Mouse (Mus musculus) thymus, postnatal 14 days (tissue): ENCODE data around the gene Tubgcp2.

Source experiments
- DNase-seq: peaks from one replicate; pipeline ENCODE4 v3.0.0; 2021

Gene Tubgcp2

DNA sequence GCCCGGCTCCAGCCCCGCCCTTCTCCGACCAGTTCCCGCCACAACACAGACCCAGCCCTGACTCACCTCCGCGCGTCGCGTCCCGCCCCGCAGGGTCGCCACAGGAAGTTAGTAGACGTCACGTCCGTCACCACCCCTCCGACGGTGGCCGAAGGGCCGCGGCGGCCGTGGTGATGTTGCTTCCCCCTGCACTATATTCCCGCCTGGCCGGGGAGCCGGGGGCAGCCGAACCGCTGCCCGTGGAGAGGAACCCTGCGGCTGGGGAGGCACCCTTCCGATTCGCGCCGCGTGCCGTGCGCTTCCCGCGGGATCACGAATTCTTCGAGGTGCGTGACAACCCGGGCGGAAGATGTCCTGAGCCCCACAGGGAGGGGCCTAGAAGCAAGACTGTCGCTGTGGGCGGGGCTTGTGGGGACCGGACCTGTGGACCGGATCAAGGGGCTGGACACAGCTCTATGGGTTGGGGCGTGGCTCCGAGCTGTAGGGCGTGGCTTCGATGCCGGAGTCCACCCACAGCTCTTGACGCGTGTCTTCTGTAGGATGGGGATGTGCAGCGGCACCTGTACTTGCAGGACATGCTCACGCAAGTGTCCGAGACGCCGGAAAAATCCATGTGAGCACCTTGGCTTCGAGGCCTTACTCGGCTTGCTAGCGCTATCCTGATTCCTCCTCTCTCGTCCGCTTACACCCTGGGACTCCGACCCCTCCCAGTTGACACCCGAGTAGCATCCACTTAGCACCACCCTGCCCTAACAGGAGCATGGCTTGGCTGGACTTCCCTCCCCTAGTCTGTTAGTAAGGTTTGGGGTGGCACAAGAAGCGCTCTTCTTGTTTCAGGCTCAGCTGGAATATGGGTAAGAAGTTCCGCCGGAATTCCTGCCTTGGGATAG is at the start of gene Tubgcp2, which contains the start of gene Zfp511:
TSS of gene Tubgcp2 (minus strand) at position 389 of the 890 bp plus-strand sequence.
TSS of gene Zfp511 (plus strand) at position 111 of the 890 bp plus-strand sequence.
- DNase-seq, result peak; percentile 89

DNA sequence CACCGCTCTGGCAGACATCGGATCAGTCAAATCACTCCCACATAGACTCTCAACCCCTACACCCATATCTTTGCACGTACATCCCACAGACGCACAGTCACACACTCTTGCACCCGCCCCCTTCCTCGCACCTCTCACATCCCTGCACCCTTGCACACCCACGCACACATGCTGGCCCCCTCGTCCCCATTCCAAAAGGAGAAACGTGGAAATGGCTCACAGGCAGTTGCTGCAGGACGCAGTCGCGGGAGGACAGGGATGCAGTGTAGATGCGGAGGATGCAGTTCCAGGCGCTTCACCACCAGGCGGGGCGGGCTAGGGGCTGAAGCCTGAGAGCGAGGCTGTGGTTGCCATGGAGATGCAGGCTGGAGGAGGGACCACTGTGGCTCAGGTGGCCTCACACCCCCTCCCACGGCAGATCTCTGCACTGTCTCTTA is 45.8 kb upstream of the Tubgcp2 start, which contains the start of gene Caly:
TSS of gene Caly (minus strand) at position 307 of the 437 bp plus-strand sequence.
- DNase-seq, result peak; percentile 53

DNA sequence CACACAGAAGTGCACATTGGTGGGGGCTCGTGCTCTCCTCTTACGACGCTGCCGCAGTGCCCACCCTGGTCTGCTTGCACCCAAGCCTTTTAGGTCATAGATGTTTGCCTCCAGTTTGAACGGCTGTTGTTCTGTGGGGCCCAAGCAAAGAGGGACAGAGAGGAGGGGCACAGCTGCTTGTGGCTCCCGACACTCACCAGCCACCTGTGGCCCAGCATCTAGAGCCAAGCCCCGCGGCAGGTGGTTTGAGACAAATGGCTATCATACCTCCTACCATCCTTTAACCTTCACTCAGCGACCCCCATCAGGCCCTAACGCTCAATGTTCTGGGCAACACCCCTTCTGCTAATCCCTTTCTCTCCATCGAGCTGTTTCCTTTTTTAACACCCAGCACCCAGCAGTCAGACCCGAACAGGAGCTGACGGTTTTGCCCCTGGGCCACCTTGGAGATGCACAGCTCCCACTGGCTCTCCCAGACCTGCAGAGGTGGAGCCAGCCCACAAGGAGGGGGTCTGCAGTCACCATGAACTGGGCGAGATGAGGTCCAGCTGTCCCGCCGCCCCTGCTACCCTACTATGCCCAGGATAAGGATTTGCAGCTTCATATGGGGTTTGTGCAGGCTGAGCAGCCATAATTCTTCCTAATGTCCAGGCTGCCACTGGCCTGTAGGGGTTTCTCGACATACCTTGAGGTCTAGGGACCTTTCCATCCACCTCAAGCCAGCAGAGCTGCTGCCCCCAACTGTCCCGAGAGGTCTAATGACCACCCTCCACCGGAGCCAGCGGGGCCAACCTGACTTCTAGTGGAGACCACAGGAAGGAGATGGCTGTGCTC is 45.2 kb upstream of the Tubgcp2 start:
- no peak for DNase-seq

GRCm38 (mm10) chr7:140080503-140081156 is 44.2 kb upstream of the Tubgcp2 start:
- peak; percentile 53 for DNase-seq

DNA sequence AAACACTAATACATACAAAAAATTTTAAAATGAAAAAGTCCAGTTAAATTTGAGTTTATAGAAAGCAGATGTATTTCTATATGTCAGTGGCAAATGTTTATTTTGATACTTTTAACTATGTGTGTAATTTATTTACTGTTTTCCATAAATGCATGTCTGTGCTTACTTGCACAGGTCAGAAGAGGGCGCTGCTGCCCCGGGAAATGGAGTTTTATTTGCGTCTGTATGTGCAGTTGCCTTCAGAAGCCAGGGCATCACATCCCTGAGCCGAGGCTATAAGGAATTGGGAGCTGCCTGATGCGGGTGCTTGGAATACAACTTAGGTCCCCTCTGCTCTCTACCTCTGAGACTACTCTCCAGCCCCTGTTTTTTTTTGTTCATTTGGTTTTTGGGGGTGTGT is 42.2 kb upstream of the Tubgcp2 start:
- DNase-seq, result peak; percentile 58

DNA sequence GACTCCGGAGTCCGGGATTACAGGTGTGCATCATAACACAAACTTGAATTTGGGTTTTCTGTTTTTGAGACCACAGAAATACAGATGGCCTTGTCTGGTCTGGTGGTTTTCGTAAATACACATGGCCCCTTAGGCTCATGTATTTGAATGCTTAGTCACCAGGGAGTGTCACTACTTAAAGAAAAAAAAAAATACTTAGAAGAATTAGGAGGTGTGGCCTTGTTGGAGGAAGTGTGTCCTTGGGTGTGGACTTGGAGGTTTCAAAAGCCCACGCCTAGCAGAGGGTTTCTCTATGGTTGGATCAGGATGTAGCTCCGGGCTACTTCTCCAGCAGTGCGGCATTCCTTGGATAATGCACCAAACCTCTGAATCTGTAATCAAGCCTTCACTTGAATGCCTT is 41.2 kb upstream of the Tubgcp2 start:
- no peak for DNase-seq

DNA sequence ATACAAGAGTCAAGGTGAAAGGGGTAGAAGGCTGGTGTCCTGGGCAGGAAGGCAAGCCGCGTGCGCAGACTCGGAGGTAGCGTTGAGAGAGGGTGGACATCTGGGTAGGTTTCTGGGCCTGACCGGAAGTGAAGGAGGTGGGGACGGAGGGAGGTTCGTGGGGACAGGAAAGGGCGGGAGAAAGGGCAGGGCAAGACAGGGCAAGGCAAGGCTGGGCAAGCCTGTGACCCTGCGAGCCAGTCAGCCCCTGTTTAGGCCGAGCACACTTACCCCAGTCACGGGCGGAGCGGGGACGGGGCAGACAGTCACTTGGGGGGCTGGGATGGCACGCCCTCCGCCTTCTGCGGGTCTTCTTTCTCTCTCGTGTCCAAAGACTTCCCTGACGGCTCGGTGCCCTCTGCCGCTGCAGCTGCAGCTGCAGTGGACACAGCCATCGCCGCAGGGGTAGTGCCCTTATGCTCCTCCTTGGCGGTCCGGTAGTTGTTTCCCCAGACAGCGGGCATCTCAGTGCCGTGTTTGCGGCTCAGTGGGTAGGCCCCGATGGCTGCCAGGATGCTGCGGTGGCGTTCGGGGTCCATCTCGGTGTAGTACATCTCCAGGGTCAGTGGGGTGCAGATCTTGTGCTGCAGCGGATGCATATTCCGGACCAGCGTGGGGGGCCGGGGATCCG is 33.7 kb upstream of the Tubgcp2 start:
- no peak for DNase-seq

GRCm38 (mm10) chr7:140067397-140067796 is 30.9 kb upstream of the Tubgcp2 start:
- DNase-seq, result no peak

DNA sequence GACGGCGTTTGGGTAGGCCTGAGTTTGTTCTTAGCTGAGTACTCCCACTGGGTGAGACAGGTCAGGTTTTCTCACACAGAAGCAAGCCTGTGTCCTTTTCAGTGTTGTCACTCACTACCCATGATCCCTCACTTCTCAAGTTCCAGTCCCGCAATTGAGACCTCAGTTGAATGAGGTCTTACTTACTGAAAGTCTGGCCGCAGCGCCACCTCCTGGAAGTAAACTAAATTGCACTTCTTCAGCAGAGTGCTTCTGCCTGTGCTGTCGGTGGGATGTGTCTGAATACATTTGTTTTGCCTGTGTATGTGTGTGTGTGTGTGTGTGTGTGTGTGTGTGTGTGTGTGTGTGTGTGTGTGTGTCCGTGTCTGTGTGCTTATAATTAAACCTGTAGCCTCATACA is 26.6 kb upstream of the Tubgcp2 start:
- DNase-seq, result peak; percentile 71

DNA sequence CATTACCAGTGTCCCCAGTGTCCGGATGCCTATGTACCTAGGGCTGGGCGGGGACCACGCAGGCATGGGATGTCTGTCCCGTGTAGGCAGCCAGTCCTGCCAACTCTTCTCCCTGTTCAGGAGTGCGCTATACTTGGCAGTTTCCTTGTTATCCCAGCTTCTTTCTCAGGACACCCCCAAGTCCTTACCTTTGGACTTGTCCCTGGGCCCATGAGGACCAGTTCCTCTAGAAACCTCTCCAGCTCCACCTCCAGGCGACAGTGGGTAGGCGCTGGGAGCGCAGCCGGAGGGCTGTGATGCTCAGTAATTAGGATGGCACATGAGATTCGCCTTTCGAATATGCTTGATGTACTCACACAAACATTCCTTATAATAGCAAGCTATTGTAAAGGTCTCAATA is 25.8 kb upstream of the Tubgcp2 start:
- no peak for DNase-seq

DNA sequence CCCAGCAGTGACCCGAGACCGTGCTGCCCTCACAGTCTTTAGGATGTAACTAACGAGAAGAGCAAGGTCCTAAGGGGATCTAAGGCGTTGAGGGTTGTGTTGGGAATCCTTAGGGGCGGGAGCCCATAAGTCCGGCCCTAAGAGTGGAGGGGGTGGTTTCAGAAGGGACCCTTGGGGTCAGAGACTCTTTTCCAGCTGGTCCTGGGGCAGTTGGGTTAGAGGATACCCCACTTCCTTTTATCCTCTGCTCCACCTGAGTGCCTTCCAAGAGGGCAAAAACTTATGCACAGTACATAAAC is 25.3 kb upstream of the Tubgcp2 start:
- no peak for DNase-seq

DNA sequence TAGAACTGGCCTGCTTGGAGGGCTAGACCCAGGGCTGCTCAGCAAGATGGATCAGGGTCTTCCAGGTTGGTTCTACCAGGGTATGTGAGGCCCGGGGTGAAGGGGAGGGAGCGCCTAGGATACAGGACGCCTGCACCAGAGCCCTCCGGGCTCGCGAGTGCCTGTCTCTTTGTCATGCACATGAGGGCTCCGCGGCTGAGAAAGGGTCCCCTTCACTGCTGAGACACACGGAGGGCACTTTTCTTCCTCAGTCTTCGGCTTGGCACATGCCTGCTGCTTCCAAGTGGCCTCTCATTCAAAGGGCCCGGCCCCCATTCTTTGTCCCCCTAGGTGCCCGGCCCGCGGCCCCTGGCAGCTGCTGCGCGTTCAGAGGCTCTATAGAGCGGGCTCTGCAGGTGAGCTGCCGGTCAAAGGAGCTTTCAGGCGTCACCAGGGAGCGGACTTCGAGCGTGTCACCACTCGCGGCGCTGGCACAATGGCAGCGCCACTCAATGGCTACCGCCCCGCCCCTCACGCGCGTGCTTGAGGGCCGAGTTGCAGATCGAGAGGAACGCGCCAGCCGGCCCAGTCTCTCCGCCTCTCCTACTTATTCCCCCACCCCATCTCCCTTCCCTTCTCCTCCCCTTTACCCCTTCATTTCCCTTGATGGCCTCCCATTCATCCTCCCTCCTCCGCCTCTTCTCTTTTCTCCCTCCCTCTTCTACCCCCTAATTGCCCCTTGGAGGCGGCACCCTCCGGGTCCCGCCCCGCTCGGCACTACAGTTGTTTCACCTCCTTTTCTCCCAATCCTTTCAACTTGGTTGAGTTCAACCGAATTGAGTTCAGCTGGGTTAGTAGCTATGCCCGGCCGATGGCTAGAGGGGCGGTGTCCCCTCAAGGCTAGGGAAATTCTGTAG is 24.7 kb upstream of the Tubgcp2 start:
- no peak for DNase-seq

DNA sequence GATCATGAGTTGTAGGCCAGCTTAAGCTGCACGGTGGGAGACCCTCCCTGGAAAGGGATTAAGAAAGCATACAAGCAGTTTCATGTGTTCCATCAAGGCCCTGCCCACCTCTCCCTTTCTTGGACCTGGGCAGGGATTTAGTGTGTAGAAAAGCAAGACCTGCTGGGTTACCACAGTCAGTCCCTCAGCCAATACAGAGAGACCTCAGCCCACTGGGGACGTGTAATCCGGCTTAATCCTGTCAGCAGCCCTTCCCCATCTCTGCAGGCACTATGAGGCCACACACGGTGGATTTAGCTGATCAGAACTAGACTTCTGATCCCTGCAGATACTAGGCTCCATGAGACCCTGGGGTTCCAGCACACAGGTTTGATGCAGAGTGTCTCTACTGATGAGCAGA is 23.1 kb upstream of the Tubgcp2 start:
- DNase-seq, result no peak

DNA sequence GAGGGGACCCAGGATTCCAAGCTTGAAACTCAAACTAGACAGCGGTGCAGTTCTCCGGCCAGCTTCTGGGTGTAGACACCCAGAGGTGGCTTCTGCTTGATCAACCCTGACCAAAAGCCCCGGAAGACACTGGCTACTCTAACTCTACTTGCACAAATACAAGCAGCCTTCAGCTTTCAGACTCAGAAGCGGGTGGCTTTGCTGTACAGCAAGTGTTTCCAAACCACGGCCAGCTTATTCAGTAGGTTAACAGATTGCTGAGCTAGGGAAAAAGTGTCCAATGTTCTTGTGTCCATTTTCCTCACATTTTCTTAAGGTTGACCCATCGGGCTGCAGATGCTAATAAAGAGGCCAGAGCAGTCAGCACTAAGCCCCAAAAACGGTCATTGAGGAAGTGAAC is 22.1 kb upstream of the Tubgcp2 start:
- DNase-seq, result no peak

DNA sequence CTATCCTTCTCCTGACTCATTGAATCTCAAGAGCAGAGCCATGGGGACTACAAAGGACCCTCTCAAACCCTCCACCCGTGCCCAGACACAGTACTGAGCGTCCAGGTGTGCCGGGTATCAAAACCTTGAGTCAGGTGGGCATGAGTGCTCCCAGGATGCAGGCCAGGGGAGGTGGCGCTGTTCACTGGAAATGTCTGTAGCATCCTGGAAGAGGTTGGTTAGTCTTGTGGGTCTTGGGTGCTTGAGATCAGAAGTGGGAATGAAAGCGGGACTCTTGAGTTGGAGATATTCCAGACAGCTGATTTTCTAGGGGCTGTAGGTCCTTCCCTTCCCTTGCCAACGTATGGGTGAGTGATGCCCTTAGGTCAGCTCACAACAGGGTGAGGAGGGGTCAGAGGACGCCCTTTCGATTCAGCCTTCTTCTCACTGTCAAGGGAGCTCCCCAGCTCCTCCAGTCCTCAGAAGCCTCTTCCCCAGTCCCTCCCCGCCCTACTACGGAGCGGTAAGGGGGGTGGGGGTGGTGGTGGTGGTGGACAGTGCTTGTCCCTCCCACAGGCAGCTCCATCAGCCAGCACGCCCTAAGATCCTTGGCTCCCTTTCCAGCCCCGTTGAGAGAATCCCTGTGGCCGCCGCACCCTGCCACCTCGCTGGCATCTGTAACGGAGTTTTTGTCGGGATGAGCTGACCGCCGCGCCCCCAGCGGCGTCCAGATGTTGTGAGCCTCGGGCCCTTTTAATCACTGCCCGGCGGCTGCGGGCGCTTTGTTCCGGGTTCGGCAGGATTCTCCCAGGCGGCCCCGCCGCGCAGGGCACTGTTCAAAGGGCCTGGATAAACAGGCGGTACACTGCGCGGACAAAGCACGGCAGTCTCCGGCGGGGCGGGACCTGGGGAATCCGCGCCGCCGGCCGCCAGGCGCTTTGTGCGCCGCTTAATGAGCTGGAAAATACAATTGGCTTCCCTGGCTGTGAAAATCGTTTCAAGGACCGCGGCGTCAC is 21.2 kb upstream of the Tubgcp2 start:
- no peak for DNase-seq

DNA sequence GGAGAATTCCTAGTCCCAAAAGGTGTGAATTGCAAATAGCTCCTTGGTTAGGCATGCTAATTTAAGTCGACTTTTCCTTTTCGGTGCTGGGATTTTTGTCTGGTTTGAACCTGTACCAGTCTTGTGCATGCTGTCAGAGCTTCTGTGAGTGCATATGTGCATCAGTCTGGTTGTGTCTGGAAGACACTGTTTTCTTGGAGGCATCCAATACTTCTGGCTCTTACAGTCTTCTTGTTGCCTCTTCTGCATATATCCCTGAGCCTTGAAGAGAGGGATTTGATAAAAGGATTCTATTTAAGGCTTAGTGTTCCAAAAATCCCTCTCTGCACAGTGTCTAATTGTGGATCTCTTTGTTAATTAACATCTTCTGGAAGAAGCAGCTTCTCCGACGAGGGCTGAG is 17.7 kb upstream of the Tubgcp2 start:
- no peak for DNase-seq

DNA sequence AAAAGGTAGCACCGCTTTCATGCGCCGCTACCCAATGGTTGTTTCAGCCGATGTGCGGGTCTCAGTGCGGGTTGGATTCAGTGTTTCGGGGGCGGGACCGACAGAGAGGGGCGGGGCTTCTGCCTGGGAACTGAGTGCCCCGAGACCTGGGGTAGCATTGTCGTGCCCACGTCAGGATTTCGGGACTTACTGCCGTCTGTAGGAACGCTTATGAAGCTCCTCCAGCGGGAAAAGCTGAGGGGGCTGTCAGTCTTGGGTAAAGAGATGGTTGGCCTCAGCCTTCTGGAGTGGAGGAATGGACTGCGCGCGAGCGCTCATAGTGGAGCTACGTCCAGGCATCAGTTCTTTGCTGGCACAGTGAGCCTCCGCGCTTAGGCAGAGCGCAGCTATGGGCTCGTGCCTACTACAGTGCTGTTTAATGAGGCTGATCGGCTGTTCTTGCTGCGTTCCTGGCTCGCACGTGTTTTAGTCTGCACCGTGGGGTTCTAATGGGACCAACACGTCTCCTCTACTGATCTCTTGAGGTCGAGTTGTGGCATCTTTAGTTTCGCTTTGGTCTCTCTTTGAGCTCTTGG is 12.7 kb upstream of the Tubgcp2 start:
- peak; percentile 33 for DNase-seq

- DNase-seq, result no peak
Observed at GRCm38 (mm10) chr7:140048361-140049114, 12.1 kb upstream of the Tubgcp2 start, which contains the start of gene Msx3. Gene Msx3 (minus strand): TSS chr7:140049089.

DNA sequence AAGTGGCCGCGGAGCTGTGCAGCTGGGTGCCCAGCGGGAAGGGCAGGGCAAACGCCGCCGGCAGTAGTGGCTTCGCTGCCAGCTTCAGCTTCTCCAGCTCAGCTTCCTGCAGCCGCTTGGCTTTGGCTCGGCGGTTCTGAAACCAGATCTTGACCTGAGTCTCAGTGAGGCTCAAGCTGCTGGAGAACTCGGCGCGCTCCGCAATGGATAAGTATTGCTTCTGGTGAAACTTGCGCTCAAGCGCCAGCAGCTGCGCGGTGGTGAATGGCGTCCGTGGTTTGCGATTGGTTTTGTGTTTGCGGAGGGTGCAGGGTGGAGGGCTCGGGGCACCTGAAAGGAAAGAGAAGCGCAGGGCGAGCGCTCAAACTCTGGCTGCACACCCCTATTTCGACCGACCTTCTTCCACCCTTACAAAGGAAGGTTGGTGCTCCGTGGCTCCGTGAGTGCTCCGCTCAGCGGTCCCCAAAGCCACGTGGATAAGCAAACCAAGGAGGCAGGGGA is 11.4 kb upstream of the Tubgcp2 start:
- DNase-seq, result peak; percentile 7
